Mouse (Mus musculus): ENCODE results near the gene Nbeal2.

- TF ChIP-seq POLR2A (IDR thresholded peaks at IDR 0.05; ENCODE audit: extremely low read depth, insufficient read depth, low read length) (no peak), CTCF (IDR thresholded peaks at IDR 0.05; ENCODE audit: low read depth, low read length) (no peak)
These were observed 3.6 kb upstream of the Nbeal2 start for GRCm38 (mm10) chr9:110657474-110658078.
